Mouse (Mus musculus): ENCODE measurements around the gene Gusb. TPM values are rescaled to one million over a fixed set of nuclear protein-coding genes. Genes with fewer than 3 reads are reported as not detected.

The Gusb gene
- polyA plus RNA-seq (2015; fragmentation: Nextera tagmentation; extraction: Ambion mirVana): 32.5 and 34.1 TPM in 2 replicates

DNA sequence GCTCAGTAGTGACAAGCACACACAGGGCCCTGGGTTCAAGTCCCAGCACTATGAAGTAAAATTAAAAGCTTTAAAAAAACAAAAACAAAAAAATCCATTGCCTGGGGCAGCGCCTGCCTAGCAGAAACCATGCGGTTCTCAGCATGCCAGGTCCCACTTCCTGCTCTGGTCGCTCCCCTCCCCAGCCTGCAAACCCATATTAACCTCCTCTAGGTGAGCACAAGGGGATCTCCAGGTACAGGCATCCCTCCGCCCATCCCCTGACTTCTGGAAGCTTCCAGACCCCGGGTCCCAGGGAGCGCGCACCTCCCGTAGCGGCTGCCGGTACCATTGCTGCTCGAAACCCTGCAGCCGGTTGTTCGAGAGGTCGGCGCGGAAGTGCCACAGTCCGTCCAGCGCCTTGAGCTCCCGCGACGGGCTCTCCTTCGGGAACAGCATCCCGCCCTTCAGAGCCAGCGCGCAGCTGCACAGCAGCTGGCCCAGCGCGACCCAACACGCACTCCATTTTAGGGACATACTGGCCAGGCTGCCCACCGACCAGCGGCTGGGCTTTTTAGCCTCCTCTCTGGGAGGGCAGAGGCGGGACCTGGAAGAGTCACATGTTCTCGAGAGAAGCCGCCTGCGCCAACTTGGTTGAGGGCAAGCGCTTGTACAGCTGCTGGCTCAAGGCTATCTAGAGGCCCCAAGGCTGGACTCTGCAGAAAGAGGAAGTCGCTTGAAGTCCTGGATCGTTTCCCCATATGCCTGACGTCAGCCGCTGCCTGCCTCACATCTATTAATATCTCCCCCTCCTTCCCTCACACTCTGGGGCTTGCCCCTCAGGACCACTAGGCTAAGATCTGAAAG, at the start of gene Gusb:
Gene Gusb, minus strand, starts transcription at position 749 of the 846 bp plus-strand sequence.
- ATAC-seq (ENCODE audit: insufficient read depth): peak; percentile 67
- WGBS (ENCODE audit: insufficient replicate concordance): under 1% methylated on average over 39 of the region's 39 CpGs

DNA sequence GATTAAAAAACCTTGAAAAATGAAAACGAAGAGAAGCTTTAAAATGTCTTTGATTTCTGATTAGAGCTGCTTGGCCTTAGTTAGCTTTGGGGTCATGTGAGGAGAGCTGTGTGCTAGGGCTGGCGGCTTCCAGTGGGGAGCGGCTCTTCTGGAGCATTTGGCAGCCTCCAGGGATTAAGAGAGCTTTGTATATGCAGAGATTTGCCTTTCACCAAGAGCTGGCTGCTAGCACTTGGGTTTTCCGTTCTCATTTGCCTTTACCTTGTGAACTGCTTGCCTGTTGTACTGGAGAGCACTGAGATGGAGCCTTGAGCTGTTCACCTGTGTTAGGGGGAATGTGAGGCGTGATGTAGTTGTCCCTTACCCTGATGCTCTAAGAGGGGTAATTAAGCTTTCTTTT, 49.7 kb upstream of the Gusb start:
- Histone ChIP-seq H3K27me3 (no peaks in the 10 kb centered on the region), H3K4me1 (replicated peaks) (peaks cover 21% of the 10 kb centered on the region), H3K9me3 (replicated peaks) (no peaks in the 10 kb centered on the region), H3K9ac (no peak overlapping the region), H3K4me3 (replicated peaks) (no peak overlapping the region), H3K4me2 (no peak overlapping the region), H3K36me3 (replicated peaks) (peaks cover 53% of the 10 kb centered on the region), H3K27ac (replicated peaks) (no peak overlapping the region)
- no peak for ATAC-seq (ENCODE audit: insufficient read depth)
- WGBS (ENCODE audit: insufficient replicate concordance): 75% methylated on average over 5 of the region's 5 CpGs

More for the DNA sequence above, at the start of gene Gusb:
- Histone ChIP-seq H3K27me3 (no peaks in the 10 kb centered on the region), H3K36me3 (replicated peaks) (peaks cover 13% of the 10 kb centered on the region; the same call in 1 of the 2 replicates), H3K9me3 (replicated peaks) (no peaks in the 10 kb centered on the region), H3K9ac (peak within 1 kb of the TSS; percentile 74), H3K27ac (replicated peaks) (peak within 1 kb of the TSS; percentile 70), H3K4me2 (peak within 1 kb of the TSS; percentile 88), H3K4me1 (replicated peaks) (peaks cover 42% of the 10 kb centered on the region), H3K4me3 (replicated peaks) (peak within 1 kb of the TSS; percentile 68)

DNA sequence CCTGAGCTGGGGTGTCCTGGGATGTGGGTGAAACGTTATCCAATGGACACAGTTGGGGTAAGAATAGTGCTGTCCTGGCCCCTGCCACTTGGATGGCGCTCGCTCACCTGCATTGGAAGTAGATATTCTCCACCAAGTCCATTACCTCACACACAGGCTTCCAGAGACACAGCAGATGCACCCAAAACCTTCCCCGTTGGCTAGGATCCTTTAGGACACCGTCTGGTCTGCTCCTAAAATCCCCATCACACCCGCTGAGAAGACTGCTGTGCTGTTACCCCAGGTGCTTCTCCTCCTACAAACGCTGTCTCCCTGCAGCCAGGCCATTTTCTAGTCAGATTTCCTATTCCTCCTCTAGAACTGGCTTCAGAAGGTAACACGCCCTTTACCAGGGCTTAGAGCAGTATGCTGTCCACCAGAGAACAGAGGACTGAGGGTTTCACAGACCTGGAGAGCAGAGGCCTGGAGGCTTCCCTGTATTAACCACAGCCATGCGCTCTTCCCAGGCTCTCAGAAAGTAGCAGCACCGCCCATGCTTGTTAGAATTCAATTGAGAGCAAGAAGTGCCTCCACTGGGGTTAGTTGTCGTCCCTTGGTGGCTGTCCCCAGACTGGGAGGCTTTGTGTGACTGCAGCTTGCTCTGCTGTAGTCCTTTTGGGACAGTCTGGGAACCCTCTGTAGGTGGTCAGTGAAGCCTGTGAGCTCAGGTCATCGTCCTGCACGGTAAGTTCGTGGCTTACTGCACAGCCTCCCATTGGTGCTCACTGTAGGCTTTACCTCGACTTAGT, 48.4 kb upstream of the Gusb start:
- 81% methylated on average over 15 of the region's 15 CpGs for WGBS (ENCODE audit: insufficient replicate concordance)
- Histone ChIP-seq H3K27me3 (no peaks in the 10 kb centered on the region), H3K9ac (no peak overlapping the region), H3K4me3 (replicated peaks) (no peak overlapping the region), H3K9me3 (replicated peaks) (no peaks in the 10 kb centered on the region), H3K4me1 (replicated peaks) (peaks cover 19% of the 10 kb centered on the region), H3K36me3 (replicated peaks) (peaks cover 65% of the 10 kb centered on the region), H3K4me2 (no peak overlapping the region), H3K27ac (replicated peaks) (no peak overlapping the region)
- ATAC-seq (ENCODE audit: insufficient read depth): no peak

DNA sequence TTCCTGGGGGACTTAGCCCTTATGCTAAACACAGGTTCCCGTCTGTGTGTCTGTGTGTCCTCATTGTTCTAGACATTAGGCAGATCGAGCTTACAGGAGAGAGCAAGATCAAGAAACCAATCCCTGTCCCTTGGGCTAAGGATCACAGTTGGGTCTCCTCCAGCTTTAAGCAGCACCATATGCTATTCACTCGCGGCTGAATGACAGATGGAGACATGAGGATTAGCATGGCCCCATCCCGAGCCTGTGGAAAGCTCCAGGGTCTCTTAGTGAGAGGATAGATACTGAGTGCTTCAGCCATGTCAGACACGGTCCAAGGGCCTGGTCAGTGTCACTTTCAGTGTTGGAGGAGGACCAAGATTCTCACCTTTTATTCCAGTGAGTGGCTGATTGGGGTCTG, 47.6 kb upstream of the Gusb start:
- H3K4me3 ChIP-seq (replicated peaks): no peak overlapping the region
- H3K4me1 ChIP-seq (replicated peaks): peaks cover 12% of the 10 kb centered on the region
- no peak for ATAC-seq (ENCODE audit: insufficient read depth)
- no peak overlapping the region for H3K4me2 ChIP-seq
- 75% methylated on average over 6 of the region's 6 CpGs for WGBS (ENCODE audit: insufficient replicate concordance)
- no peaks in the 10 kb centered on the region for H3K9me3 ChIP-seq (replicated peaks)
- peaks cover 70% of the 10 kb centered on the region for H3K36me3 ChIP-seq (replicated peaks)
- no peak overlapping the region for H3K27ac ChIP-seq (replicated peaks)
- H3K9ac ChIP-seq: no peak overlapping the region
- no peaks in the 10 kb centered on the region for H3K27me3 ChIP-seq

DNA sequence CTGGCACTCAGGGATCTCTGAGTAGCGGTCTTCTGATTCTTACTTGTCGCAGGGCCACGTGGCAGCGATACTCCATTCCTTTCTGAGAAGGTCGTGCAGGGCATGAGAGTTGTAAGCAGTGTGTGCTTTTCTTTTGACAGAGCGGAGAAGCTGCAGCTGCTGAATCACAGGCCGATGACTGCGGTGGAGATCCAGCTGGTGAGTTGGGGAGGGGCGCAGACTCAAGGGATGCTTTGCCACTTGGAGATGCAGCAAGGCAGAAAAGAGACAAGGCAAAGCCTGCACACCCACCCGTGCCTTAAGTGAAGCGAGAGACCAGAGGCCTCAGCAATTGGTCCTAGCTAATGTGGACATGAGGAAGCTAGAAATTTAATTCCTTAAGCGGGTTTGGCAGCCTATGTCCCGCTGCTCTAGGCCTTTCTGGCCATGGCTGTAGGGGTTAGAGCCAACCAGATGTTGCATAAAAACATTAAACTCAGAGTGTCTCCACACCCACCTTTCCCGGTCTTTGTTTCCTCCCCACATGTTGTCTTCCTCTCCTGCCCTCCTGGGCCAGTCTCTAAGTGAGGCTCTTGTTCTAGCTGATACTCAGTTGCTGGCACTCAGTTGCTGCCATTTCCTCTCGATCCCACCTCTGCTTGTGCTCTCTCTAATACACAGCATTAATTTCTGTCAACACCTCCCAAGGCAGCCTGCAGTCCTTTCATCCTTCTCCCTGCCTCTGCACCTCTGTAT, 46.1 kb upstream of the Gusb start:
- WGBS (ENCODE audit: insufficient replicate concordance): 85% methylated on average over 15 of the region's 15 CpGs
- no peaks in the 10 kb centered on the region for H3K27me3 ChIP-seq
- no peak overlapping the region for H3K4me2 ChIP-seq
- peaks cover 14% of the 10 kb centered on the region for H3K4me1 ChIP-seq (replicated peaks)
- no peak overlapping the region for H3K4me3 ChIP-seq (replicated peaks)
- peaks cover 72% of the 10 kb centered on the region for H3K36me3 ChIP-seq (replicated peaks)
- no peak for ATAC-seq (ENCODE audit: insufficient read depth)
- H3K27ac ChIP-seq (replicated peaks): no peak overlapping the region
- H3K9ac ChIP-seq: no peak overlapping the region
- no peaks in the 10 kb centered on the region for H3K9me3 ChIP-seq (replicated peaks)

DNA sequence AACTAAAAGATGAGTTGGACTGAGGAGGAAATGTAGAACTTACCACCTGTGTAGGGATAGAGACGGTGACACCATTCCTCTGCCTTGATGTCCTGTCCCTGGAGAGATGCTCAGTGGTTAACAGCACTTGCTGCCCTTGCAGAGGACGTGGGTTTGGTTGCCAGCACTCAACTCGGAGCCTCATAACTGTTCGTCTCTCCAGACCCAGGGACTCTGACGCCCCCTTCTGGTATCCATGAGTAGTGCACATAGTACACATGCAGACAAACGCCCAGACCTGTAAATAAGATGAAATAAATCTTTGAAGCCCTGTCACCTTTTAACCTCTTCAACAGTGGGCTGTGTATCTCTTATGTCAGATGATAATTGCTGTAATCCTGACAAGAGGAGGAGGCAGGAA, 44.2 kb upstream of the Gusb start:
- peaks cover 74% of the 10 kb centered on the region for H3K36me3 ChIP-seq (replicated peaks)
- WGBS (ENCODE audit: insufficient replicate concordance): 71% methylated on average over 6 of the region's 6 CpGs

DNA sequence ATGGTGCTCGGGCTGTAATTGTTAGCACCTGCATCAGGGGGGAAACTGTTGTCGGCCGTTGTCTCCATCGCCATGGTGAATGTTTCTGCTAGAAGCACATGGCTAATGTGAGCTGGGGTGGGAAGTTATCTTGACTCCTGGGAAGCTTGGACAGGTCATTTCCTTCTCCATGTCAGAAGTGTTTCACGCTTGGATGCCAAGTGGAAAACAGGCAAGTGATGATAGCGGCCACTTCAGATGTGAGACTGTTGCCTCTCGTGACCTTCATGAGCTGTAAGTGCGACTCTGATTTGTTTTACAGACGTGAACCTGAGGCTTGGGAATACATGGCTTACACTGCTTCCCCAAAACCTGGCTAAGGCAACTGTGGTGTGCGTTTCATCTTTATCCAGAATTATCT, 43.7 kb upstream of the Gusb start:
- no peak overlapping the region for H3K9ac ChIP-seq
- H3K4me2 ChIP-seq: no peak overlapping the region
- no peak overlapping the region for H3K27ac ChIP-seq (replicated peaks)
- H3K36me3 ChIP-seq (replicated peaks): peaks cover 75% of the 10 kb centered on the region
- H3K4me3 ChIP-seq (replicated peaks): no peak overlapping the region
- no peaks in the 10 kb centered on the region for H3K9me3 ChIP-seq (replicated peaks)
- H3K27me3 ChIP-seq: no peaks in the 10 kb centered on the region
- ATAC-seq (ENCODE audit: insufficient read depth): no peak
- 86% methylated on average over 10 of the region's 10 CpGs for WGBS (ENCODE audit: insufficient replicate concordance)
- H3K4me1 ChIP-seq (replicated peaks): 0 out of 2 replicates have a peak, but pooled peaks cover 5% of the 10 kb centered on the region

More for the DNA sequence above, 44.2 kb upstream of the Gusb start:
- H3K27ac ChIP-seq (replicated peaks): no peak overlapping the region
- no peaks in the 10 kb centered on the region for H3K9me3 ChIP-seq (replicated peaks)
- H3K4me2 ChIP-seq: no peak overlapping the region
- H3K9ac ChIP-seq: no peak overlapping the region
- H3K4me3 ChIP-seq (replicated peaks): no peak overlapping the region
- no peaks in the 10 kb centered on the region for H3K27me3 ChIP-seq
- ATAC-seq (ENCODE audit: insufficient read depth): no peak
- H3K4me1 ChIP-seq (replicated peaks): 0 out of 2 replicates have a peak, but pooled peaks cover 5% of the 10 kb centered on the region

DNA sequence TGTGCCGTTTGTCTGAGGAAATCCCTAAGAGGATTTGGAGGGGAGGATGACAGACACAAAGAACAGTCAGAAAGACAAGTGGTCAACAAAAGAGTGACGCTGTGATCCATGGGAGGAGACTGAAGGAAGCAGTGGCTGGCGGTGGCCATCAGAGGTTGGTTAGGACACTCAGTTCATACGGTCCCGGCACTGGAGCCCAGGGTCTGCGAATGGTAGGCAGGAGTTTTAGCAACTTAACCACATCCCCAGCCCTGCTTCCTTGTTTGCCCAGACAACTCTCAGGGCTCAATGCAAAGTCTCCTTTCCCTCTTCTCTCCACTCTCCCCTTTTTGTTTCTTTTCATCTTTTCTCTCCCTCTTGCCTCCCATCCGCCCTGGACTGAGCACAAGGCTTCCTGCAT, 43.3 kb upstream of the Gusb start:
- H3K27ac ChIP-seq (replicated peaks): no peak overlapping the region
- no peak for ATAC-seq (ENCODE audit: insufficient read depth)
- 0 out of 2 replicates have a peak, but pooled peaks cover 5% of the 10 kb centered on the region for H3K4me1 ChIP-seq (replicated peaks)
- no peak overlapping the region for H3K4me3 ChIP-seq (replicated peaks)
- H3K4me2 ChIP-seq: no peak overlapping the region
- peaks cover 75% of the 10 kb centered on the region for H3K36me3 ChIP-seq (replicated peaks)
- no peak overlapping the region for H3K9ac ChIP-seq
- H3K27me3 ChIP-seq: no peaks in the 10 kb centered on the region
- 80% methylated on average over 7 of the region's 7 CpGs for WGBS (ENCODE audit: insufficient replicate concordance)
- no peaks in the 10 kb centered on the region for H3K9me3 ChIP-seq (replicated peaks)

DNA sequence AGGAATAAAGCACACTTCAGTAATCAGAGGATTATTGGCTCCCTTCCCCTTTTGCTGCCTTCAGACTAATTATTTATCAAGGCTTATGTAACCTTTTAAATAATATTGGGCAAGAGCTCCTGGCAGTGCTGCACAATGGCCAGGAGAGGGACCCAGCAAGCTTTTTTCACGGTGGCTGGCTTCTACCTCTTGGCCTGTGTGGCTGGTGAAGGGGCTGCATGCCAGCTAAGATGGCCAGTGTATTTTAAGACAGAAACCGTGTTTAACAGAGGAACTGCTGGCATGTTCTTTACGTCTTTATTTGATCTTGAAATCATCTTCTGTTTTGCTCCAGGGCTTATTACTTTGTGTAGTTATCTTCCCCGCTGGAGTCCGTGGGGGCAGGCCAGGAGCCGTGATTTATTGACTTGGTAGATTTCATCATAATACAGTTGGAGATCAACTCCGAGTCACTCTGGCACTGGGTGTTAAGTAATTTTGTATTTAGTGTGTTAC, 41.4 kb upstream of the Gusb start:
- Histone ChIP-seq H3K27ac (replicated peaks) (no peak overlapping the region), H3K4me3 (replicated peaks) (no peak overlapping the region), H3K36me3 (replicated peaks) (peaks cover 77% of the 10 kb centered on the region), H3K9me3 (replicated peaks) (no peaks in the 10 kb centered on the region), H3K4me1 (replicated peaks) (0 out of 2 replicates have a peak, but pooled peaks cover 5% of the 10 kb centered on the region), H3K27me3 (no peaks in the 10 kb centered on the region), H3K9ac (no peak overlapping the region), H3K4me2 (no peak overlapping the region)
- peak; percentile 56 for ATAC-seq (ENCODE audit: insufficient read depth)
- 72% methylated on average over 7 of the region's 7 CpGs for WGBS (ENCODE audit: insufficient replicate concordance)

DNA sequence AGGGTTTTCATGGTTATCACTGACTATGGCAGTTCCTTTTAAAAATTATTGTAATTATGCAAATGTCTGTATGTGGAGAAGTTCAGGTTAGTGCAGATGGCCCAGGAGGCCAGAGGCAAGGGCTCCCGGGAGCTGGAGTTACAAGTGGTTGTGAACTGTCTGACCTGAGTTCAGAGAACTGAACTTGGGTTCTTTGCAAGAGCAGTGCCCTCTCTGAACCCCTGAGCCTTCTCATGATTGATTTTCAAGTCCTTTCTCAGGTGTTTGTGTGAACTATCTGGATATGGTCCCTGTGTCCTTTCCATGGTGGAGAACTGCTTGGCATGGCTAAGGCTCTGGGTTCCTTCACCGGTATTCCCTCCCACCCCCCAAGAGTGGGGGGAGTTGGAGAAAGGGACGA, 40.9 kb upstream of the Gusb start:
- WGBS (ENCODE audit: insufficient replicate concordance): 78% methylated on average over 3 of the region's 3 CpGs
- H3K9ac ChIP-seq: no peak overlapping the region
- no peak overlapping the region; the same call in 1 of the 2 replicates for H3K27ac ChIP-seq (replicated peaks)
- no peak for ATAC-seq (ENCODE audit: insufficient read depth)
- no peak overlapping the region for H3K4me2 ChIP-seq
- no peak overlapping the region for H3K4me3 ChIP-seq (replicated peaks)
- 0 out of 2 replicates have a peak, but pooled peaks cover 5% of the 10 kb centered on the region for H3K4me1 ChIP-seq (replicated peaks)
- peaks cover 74% of the 10 kb centered on the region for H3K36me3 ChIP-seq (replicated peaks)
- H3K27me3 ChIP-seq: no peaks in the 10 kb centered on the region
- H3K9me3 ChIP-seq (replicated peaks): no peaks in the 10 kb centered on the region
